Mouse (Mus musculus): Measurements from ENCODE around the gene Bri3bp. TPM values are rescaled to one million over a fixed set of nuclear protein-coding genes. Genes with fewer than 3 reads are reported as not detected.
"Not testable (repeated sequence)": the region's sequence is repeated elsewhere in the genome, so short reads cannot be mapped to it uniquely, and the experiment has no call there.

The Bri3bp gene
- total RNA-seq, 2 experiments from 2014 or later = 89.0 to 90.0 TPM

GRCm38 (mm10) chr5:125407910-125408575 lies 33.3 kb upstream of the Bri3bp start:
- DNase-seq (ENCODE audit: low spot score in 2 of 2) = no peak

GRCm38 (mm10) chr5:125408842-125409241 lies 32.5 kb upstream of the Bri3bp start:
- peak; percentile 88 to 94 for DNase-seq (ENCODE audit: low spot score in 2 of 2)

DNA sequence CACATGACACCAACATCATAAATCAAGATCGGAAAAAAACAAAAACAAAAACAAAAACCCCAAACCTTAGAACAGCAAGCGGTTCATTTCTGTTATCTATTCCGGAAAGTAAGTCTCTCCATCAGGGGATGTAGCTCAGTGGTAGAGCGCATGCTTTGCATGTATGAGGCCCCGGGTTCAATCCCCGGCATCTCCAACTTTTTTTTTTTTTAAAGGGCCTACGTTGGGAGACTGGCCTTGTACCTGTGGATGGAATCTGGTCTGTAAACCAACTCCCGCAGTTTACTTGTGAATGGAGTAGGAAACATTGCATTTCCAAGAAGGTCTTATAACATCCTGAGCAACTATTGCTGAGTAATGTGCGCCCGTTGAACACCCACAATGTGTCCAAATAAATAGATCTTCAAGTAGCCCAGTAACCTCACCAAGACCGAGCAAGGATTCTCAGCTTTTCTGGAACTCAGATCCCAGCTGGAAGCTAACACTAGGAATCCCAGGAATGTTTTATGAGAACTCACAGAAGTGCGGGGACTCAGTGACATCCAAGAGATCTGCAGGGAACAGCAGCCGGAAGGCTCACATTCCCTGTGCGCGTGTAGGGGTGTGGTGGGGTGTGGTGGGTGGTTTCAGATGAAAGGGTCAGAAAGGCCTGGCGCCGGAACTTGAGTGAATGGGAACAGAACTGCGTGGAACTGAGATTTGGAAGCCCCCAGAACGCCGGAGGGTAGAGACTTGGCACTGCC lies 31.8 kb upstream of the Bri3bp start:
- peak; percentile 52 to 65 for DNase-seq (ENCODE audit: low spot score in 2 of 2)

DNA sequence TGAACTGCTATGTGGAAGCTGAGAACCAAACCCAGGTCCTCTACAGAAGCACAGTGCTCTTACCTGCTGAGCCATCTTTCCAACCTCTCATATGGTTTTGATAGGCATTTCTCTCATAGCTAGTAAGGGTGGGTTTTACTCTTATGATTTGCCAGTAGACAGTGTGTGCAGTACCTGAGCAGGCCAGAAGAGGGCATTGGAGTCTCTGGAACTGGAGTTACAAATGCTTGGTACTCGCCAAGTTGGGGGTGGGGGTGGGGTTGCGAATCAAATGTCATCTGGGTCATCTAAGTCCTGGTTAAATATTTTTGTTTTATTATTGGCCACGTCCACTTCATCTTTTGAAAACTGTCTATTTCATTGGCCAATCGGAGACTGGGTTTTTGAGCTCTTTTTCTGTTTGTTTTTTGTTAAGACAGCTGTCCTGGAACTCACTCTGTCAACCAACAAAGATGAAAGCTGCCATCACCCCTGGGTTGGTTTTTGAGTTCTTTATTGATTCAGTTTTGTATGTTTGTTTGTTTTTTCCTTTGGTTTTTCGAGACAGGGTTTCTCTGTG lies 29.3 kb upstream of the Bri3bp start:
- peak; percentile 66 to 85 for DNase-seq (ENCODE audit: low spot score in 2 of 2)

DNA sequence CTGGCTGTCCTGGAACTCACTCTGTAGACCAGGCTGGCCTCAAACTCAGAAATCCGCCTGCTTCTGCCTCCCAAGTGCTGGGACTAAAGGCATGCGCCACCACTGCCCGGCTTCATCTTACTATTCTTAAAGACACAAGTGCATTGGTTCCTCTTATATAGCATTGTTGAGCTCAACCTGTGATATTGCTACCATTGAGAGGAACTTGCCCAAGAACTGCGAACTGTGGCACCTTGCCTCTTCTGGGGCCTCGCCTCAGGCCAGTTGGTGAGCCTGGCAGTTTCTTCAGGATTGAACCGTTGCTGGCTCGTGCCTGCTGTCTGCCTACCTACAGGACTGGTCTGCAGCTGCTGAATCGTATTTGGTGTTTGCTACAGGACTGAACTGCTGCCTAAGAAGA lies 28.8 kb upstream of the Bri3bp start:
- not testable (repeated sequence) for DNase-seq (ENCODE audit: low spot score in 2 of 2)

DNA sequence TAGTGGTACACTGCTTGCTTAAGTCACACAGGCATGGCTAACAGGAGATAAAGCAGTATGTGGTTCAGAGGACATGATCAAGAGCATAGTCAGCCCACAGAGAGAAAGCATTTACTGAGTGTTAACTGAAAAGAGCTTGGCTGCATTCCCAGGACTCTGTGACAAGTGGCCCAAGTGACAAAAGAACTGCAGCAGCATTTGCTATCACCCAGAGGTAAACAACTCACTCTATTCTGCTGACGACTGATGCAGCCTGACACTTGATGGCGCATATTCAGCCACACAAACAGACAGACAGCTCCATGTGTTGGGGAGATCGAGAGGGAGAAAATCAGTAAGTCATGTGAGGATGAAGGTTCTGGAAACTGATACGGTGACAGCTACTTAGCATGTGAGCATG lies 27.6 kb upstream of the Bri3bp start:
- DNase-seq (ENCODE audit: low spot score in 2 of 2) = no peak

DNA sequence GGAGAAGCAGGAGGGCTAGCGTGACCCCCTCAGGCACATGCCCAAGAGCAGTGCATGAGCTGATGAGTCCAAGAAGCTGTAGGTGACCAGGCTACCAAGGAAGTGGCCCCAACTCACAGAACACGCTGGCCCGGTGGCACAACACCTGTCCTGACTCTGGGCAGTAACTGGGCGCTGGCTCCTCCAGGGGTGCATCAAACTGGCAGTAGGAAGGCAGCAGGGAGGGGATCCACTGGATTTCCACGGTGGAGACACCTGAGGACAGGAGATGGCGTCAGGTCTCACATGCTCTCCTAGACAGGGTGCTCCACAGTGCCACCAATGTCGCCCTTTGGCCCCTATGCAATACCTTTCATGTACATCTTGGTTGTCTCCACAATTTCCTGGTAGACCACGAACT lies 25.2 kb upstream of the Bri3bp start:
- no peak for DNase-seq (ENCODE audit: low spot score in 2 of 2)

GRCm38 (mm10) chr5:125418636-125419035 lies 22.7 kb upstream of the Bri3bp start:
- no peak for DNase-seq (ENCODE audit: low spot score in 2 of 2)

GRCm38 (mm10) chr5:125419124-125419523 lies 22.2 kb upstream of the Bri3bp start:
- no peak for DNase-seq (ENCODE audit: low spot score in 2 of 2)

GRCm38 (mm10) chr5:125425698-125426276 lies 15.6 kb upstream of the Bri3bp start:
- no peak for DNase-seq (ENCODE audit: low spot score in 2 of 2)

DNA sequence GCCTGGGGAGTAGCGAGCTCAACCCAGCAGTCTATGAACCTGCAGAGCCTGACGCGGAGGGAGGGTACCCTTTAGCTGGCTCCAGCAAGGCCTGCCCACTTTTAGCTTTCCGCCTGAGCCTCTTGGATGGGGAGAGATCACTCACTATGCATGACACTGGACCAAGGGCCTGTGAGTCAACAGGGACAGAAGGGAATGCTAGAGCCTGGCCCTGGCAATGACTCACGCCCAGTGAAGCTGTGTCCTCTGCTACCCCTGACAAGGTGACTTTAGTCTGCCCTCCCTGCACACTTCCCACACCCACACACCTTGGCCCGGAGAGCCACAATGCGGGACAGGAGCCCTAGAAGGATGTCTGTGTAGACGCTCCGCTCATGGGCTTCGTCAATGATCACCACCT lies 15.0 kb upstream of the Bri3bp start:
- no peak for DNase-seq (ENCODE audit: low spot score in 2 of 2)

GRCm38 (mm10) chr5:125432324-125432723 lies 9.0 kb upstream of the Bri3bp start:
- not testable (repeated sequence) for DNase-seq (ENCODE audit: low spot score in 2 of 2)

DNA sequence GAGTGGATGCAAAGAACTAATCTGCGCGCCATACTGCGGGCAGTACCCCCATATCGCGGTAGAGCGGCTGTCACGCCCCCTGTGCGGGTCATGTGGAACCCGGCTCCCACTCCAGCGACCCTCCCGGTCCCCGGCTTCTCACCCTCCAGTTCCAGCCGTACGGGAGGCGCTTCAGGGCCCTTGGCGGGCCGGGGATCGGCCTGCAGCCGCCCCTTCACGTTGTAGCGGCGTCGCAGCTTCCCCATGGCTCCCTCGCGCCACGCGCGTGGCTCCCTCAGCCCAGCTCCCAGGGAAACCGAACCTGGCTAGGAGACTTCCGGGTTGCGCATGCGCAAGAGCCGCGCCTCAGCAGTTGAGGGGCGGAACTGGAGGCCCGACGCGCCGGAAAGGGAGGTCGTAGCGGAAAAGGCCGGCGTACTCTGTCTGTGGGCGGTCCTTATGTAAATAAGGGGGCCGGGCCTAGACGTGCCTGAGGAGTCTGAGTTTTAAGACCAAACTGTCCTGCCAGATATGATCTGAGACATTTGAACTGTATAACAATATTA lies 7.5 kb upstream of the Bri3bp start, which contains the start of gene Dhx37:
Gene Dhx37 (minus strand): TSS at position 329 of the 545 bp plus-strand sequence.
- DNase-seq (ENCODE audit: low spot score in 2 of 2) = peak; percentile 91 to 95

DNA sequence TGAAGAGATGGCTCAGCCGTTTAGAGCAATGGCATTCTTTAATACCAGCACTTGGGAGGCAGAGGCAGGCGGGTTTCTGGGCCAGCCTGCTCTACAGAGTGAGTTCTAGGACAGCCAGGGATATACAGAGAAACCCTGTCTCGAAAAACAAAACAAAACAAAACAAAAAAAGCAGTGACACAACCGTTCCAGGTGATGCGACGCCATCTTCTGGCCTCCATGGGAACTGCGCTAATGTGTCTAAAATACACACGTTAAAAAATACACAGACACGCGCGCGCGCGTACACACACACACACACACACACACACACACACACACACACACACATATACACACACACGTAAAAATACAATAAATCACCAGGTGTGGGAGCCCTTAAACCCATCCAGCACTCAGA lies 7.0 kb upstream of the Bri3bp start:
- not testable (repeated sequence) for DNase-seq (ENCODE audit: low spot score in 2 of 2)

DNA sequence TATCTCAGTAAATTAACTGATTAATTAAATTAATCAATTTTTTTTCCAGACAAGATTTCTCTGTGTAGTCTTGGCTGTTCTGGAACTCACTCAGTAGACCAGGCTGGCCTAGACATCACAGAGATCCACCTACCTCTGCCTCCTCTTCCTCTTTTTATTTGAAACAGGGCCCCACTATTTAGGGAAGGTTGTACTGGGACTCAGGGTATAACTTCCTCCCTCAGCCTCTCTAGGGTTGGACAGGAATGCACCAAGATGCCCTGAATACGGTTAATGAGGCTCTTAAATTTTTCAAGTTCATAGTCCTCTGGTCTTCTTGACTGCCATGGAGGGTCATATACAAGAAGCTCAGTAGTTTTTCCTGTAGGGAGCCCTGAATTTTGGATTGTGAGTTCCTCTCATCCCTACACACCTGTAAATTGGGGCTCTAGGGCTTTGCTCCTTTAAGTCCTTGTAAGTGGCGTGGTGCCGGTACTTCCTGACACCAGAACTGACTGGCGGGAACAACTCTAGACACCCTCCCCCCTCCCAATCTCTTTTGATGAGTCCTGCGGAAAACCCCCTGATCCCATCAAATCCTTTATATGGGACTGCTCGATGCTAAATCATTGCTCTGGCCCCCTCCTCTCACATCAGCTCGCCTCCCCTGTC lies 660 bp upstream of the Bri3bp start:
- no peak for DNase-seq (ENCODE audit: low spot score in 2 of 2)

DNA sequence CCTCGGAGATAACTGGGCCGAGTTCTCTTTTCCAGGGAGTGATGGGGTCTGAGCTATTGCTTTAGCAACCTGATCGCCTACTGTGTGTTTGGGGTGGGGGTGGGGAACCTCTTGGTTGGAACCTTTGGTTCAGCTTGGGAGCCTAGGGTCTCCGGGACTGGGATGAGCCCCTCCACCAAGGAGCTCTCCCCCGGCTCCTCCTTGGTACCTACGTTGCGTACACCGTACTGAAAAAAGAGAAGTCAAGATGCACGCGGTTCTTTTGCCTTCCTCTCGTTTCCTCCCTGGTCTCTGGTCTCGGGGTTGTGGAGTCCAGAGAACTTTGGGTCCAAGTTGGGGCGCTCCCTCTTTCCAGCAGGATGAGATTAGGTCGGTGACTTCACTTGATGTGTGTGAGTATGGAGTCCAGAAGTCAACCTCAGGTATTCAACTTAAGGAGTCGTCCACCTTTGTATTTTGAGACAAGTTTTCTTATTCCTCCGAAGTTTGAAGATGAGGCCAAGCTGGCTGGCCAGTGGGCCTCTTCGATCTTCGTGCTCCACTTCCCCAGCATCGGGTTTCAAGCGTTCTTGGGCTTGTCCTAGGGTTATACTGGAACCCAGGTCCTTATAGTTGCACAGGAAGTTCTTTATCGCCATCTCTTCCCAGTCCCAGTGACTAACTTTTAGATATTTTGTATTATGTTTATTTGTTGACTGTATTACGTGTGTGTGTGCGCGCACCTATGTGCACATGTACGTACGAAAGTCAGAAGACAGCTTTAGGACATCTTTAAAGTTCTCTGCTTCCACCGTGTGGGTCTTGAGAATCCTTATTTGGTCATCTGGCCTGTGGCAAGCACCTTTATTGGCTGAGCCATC lies 998 bp downstream of the Bri3bp start:
- DNase-seq (ENCODE audit: low spot score in 2 of 2) = peak in 1 of 2 experiments; percentile 31

DNA sequence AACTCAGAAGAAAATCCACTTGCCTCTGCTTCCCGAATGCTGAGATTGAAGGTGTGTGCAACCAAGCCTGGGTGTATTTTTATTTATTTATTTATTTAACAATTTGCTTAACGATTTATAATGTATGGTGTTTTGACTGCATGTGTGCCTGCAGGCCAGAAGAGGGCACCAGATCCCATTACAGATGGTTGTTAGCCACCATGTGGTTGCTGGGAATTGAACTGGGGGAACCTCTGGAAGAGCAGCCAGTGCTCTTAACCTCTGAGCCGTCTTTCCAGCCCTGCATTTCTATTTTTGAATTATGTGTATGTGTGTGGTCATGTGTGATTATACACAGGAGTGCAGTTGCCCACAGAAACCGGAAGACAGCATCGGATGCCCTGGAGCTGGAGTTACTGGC lies 2.0 kb downstream of the Bri3bp start:
- DNase-seq (ENCODE audit: low spot score in 2 of 2) = no peak

- DNase-seq (ENCODE audit: low spot score in 2 of 2) = no peak
Observed at GRCm38 (mm10) chr5:125443915-125444314, 2.5 kb downstream of the Bri3bp start.

DNA sequence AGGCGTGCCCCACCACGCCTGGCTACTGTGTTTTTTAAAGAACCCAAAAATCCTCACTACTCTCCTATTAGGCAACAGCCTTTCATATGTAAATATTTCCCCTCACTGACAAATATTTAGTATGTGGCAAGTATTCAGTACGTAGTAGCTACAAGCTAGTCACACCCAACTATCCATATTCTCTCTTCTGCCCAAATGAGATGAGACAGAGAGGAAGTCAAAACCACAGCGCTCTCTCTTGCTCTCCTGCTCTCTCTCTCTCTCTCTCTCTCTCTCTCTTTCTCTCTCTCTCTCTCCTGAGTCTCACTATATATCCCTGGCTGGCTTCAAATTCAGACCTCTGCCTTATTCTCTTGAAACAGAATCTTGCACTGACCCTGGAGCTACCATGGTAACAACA lies 3.2 kb downstream of the Bri3bp start:
- no peak for DNase-seq (ENCODE audit: low spot score in 2 of 2)

GRCm38 (mm10) chr5:125446344-125446743 lies 5.0 kb downstream of the Bri3bp start:
- peak; percentile 21 to 39 for DNase-seq (ENCODE audit: low spot score in 2 of 2)
